Mouse (Mus musculus): Measurements from ENCODE around the gene Slc16a3. TPM values are rescaled to one million over a fixed set of nuclear protein-coding genes. Genes with fewer than 3 reads are reported as not detected.
A peak's percentile ranks its signal among the peaks of the same experiment; 100 is the strongest.

Slc16a3 gene
- polyA plus RNA-seq (2014; fragmentation: Nextera tagmentation; extraction: Ambion mirVana) = 2.9 and 4.6 TPM in 2 replicates

DNA sequence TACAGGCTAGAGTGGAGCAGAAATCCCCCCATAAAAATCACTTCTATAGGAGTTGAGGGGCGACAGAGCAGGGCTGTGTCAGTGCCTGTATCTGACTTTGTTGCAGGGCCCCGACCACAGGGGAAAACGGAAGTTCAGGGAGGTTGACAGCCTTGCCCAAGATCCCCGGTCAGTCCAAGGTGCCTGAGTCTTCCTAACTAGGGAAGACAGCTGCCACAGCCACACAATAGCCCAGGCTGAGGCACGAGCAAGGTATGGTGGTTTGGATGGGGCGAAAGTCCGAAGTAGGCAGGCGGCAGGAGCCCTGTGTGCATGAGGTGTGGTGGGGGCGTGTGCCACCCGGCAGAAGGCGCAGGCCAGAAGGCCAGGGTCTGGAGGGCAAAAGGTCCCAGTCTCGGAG, at the start of gene Slc16a3:
TSS of gene Slc16a3 (plus strand) at position 153 of the 400 bp plus-strand sequence.
- H3K4me3 ChIP-seq (ENCODE audit: low read depth, low read length) = peak within 1 kb of the TSS; percentile 29
- peak within 1 kb of the TSS; percentile 62 for H3K4me2 ChIP-seq (ENCODE audit: low read depth, low read length)
- H3K9me3 ChIP-seq (ENCODE audit: control insufficient read depth, low read length) = no peaks in the 10 kb centered on the region
- 38% methylated on average over 12 of the region's 12 CpGs for WGBS
- H3K4me1 ChIP-seq (ENCODE audit: control insufficient read depth, insufficient read depth, low read length) = peaks cover 12% of the 10 kb centered on the region; the same call in 1 of the 2 replicates
- no peaks in the 10 kb centered on the region for H3K36me3 ChIP-seq (ENCODE audit: control insufficient read depth, insufficient read depth, low read length)
- 0 out of 2 replicates have a peak within 1 kb of the TSS, but pooled peaks have one; percentile 11 for H3K9ac ChIP-seq (replicated peaks; ENCODE audit: low read depth, low read length)
- no peak within 1 kb of the TSS for H3K27ac ChIP-seq (ENCODE audit: low read depth, low read length)
- peaks cover 22% of the 10 kb centered on the region for H3K27me3 ChIP-seq (ENCODE audit: control insufficient read depth, insufficient read depth, low read length)
- no peak for ATAC-seq (ENCODE audit: low read depth)

DNA sequence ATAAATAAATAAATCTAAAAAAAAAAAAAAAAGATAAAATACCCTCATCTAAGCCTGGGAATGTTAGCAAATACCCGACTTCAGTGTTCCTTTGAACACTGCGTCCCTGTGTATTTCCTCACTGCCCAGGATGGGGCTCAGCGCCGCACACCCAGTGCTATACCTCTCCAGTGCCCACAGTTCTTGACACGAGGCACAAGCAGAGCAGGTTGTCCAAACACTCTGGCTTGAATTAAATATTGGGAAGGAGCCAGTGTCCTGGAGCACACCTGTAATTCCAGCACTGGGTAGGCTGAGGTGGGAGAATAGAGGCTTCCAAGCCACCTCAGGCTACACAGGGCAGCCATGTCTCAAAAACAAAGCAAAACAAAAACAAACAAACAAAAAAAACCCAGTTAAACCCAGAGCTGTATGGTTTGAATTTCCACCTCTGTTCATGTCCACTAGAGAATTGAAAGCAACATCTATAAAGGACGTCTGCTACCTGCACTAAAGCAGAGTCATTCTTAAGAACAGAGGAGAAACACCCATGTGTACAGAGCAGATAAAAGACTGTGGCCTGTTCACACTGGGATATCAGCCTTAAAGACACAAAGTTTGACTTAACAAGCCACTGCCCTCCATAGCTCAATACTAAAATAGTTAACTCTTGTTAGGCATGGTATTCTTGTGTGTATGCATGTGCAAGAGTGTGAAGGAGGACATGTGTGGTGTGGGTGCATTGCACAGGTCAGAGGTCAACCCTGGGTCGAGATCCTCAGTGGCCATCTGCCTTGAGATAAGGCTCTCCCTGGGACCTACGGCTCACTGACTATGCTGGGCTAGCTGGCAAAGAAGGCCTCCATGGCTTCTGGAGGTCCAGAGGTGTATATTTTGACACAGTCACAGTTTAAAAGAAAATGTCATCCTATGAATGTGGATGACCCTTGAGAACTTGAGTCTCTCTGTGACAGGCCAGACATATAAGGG, 47.7 kb upstream of the Slc16a3 start:
- no peak overlapping the region for H3K4me3 ChIP-seq (ENCODE audit: low read depth, low read length)
- no peaks in the 10 kb centered on the region for H3K27me3 ChIP-seq (ENCODE audit: control insufficient read depth, insufficient read depth, low read length)
- 0 out of 2 replicates have a peak, but pooled peaks cover 3% of the 10 kb centered on the region for H3K36me3 ChIP-seq (ENCODE audit: control insufficient read depth, insufficient read depth, low read length)
- 90% methylated on average over 8 of the region's 8 CpGs for WGBS
- H3K4me1 ChIP-seq (ENCODE audit: control insufficient read depth, insufficient read depth, low read length) = no peaks in the 10 kb centered on the region
- H3K27ac ChIP-seq (ENCODE audit: low read depth, low read length) = no peak overlapping the region
- no peak overlapping the region for H3K4me2 ChIP-seq (ENCODE audit: low read depth, low read length)
- no peak for ATAC-seq (ENCODE audit: low read depth)
- no peak overlapping the region for H3K9ac ChIP-seq (replicated peaks; ENCODE audit: low read depth, low read length)
- H3K9me3 ChIP-seq (ENCODE audit: control insufficient read depth, low read length) = no peaks in the 10 kb centered on the region

DNA sequence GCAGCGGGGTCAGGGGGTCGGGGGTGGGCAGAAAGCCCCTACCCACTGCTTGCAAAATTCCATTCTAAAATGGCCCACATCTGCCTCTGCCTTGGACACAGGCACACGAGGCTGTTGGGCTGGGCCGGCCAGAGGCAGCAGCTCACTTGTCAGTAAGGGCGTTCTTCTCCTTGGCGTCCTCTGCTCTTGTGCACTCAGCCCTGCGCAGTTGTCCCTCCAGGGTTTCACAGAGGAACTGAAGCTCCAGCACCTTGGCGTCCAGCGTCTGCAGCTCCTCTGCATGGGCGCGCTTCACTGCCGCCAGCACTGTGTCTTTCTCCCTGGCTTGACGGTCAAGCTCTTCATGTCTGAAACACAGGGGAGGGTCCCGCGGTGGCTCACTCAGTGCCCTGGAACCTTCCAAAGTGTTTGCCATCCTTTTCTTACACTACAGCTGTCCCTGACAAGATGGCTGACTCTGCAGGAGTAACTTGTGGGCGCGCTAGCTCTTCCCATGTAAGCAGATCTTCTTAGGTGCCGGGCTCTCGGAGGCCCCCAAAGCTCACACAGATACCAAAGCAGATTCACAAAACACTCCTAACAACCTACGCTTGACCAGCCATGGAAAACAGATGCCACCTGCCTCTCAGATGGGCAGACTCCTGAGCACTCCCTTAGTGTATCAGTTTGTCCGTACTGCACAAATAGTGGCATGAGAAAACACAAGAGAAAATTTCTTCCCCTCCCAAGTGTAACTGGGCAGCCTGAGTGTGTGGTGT, 46.4 kb upstream of the Slc16a3 start:
- Histone ChIP-seq H3K36me3 (ENCODE audit: control insufficient read depth, insufficient read depth, low read length) (0 out of 2 replicates have a peak, but pooled peaks cover 3% of the 10 kb centered on the region), H3K27ac (ENCODE audit: low read depth, low read length) (no peak overlapping the region), H3K27me3 (ENCODE audit: control insufficient read depth, insufficient read depth, low read length) (no peaks in the 10 kb centered on the region), H3K4me3 (ENCODE audit: low read depth, low read length) (no peak overlapping the region), H3K9ac (replicated peaks; ENCODE audit: low read depth, low read length) (no peak overlapping the region), H3K4me2 (ENCODE audit: low read depth, low read length) (no peak overlapping the region), H3K4me1 (ENCODE audit: control insufficient read depth, insufficient read depth, low read length) (no peaks in the 10 kb centered on the region), H3K9me3 (ENCODE audit: control insufficient read depth, low read length) (no peaks in the 10 kb centered on the region)
- WGBS = 82% methylated on average over 21 of the region's 21 CpGs
- ATAC-seq (ENCODE audit: low read depth) = no peak

DNA sequence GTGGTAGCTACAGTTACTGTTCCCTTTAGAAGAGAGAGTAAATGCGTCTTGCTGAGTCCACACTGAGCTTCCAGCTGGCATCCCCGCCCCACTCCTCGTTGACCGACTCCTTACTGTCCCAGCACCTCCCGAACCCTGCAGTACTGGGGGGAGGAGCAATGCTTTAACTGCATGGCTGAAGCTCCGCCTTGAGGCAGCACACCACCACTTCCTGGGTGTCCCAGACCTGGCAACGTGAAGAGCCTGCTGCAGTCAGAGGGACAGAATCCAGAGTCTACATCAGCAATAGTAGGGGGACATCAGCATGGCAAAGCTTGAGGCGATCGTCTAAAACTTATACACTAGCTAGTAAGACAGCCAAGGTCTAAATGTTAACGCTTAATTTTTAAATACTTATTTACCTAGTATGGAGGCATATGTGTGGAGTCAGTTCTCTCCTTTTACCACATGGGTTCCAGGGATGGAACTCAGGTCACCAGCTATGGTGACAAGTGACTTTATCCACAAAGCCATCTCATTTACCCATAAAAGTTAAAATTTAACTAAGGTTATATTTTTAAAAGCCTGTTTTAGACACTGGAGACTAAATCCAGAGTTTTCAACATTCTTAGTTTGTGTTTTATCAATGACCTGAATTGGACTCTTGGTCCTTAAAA, 45.7 kb upstream of the Slc16a3 start:
- no peaks in the 10 kb centered on the region for H3K4me1 ChIP-seq (ENCODE audit: control insufficient read depth, insufficient read depth, low read length)
- H3K9ac ChIP-seq (replicated peaks; ENCODE audit: low read depth, low read length) = no peak overlapping the region
- H3K9me3 ChIP-seq (ENCODE audit: control insufficient read depth, low read length) = no peaks in the 10 kb centered on the region
- no peak overlapping the region for H3K4me2 ChIP-seq (ENCODE audit: low read depth, low read length)
- no peak for ATAC-seq (ENCODE audit: low read depth)
- H3K27me3 ChIP-seq (ENCODE audit: control insufficient read depth, insufficient read depth, low read length) = no peaks in the 10 kb centered on the region
- H3K36me3 ChIP-seq (ENCODE audit: control insufficient read depth, insufficient read depth, low read length) = 0 out of 2 replicates have a peak, but pooled peaks cover under 1% of the 10 kb centered on the region
- H3K4me3 ChIP-seq (ENCODE audit: low read depth, low read length) = no peak overlapping the region
- WGBS = 49% methylated on average over 10 of the region's 10 CpGs
- no peak overlapping the region for H3K27ac ChIP-seq (ENCODE audit: low read depth, low read length)

DNA sequence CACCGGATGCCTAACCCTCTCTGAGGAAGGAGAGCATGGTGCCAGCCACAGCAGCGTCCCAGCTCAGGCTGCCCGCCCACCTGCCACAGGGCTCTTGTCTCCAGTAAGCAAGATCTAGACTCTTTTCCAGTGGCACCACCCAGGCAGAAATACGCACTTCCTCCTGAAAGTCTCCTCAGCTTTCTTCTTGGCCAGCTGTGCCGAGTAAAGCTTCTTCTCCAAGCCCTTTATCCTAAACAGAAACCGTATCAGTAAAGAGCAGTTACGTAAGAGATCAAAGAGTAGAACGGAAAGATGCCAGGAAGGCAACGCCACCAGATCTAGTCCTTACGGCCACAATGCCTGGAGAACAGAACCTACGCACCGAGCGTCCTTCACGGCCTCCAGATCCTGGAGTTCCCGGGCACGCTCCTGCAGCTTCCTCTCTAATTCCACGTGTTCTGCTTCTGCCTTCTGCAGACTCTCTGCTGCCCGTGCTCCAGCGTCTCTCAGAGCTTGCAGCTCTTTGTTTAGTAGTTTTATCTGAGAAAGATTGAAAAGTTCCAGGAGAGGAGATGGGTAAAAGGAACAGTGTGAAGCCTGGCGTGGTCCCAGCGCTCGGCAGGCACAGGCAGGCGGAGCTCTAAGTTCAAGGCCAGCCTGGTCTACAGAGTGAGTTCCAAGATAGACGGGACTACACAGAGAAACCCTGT, 45.0 kb upstream of the Slc16a3 start:
- no peak overlapping the region for H3K4me2 ChIP-seq (ENCODE audit: low read depth, low read length)
- H3K27ac ChIP-seq (ENCODE audit: low read depth, low read length) = no peak overlapping the region
- 82% methylated on average over 24 of the region's 24 CpGs for WGBS
- no peak overlapping the region; the same call in 1 of the 2 replicates for H3K9ac ChIP-seq (replicated peaks; ENCODE audit: low read depth, low read length)
- H3K4me1 ChIP-seq (ENCODE audit: control insufficient read depth, insufficient read depth, low read length) = no peaks in the 10 kb centered on the region
- no peaks in the 10 kb centered on the region for H3K36me3 ChIP-seq (ENCODE audit: control insufficient read depth, insufficient read depth, low read length)
- H3K4me3 ChIP-seq (ENCODE audit: low read depth, low read length) = no peak overlapping the region
- ATAC-seq (ENCODE audit: low read depth) = no peak
- no peaks in the 10 kb centered on the region for H3K9me3 ChIP-seq (ENCODE audit: control insufficient read depth, low read length)
- no peaks in the 10 kb centered on the region for H3K27me3 ChIP-seq (ENCODE audit: control insufficient read depth, insufficient read depth, low read length)

DNA sequence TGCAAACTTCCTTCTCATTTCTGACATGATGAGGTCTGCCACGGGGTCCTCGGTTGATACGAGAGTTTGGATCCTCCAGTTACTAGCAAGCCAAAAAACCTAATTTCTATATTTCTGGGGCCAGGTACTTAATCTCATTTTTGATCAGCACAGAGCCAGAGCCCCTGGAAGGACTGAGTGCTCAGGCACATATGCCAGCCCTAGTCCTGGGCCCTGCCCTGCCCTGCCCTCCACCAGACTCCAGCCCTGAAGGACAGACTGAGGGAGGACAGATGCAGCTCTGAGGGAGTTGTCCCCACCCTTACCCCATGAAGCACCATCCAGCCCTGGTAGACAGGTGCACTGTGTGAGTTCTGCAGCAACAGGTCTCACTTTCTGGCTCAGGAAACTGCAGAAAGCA, 43.7 kb upstream of the Slc16a3 start:
- Histone ChIP-seq H3K36me3 (ENCODE audit: control insufficient read depth, insufficient read depth, low read length) (no peaks in the 10 kb centered on the region), H3K27ac (ENCODE audit: low read depth, low read length) (no peak overlapping the region), H3K9ac (replicated peaks; ENCODE audit: low read depth, low read length) (no peak overlapping the region), H3K4me1 (ENCODE audit: control insufficient read depth, insufficient read depth, low read length) (no peaks in the 10 kb centered on the region), H3K27me3 (ENCODE audit: control insufficient read depth, insufficient read depth, low read length) (no peaks in the 10 kb centered on the region), H3K9me3 (ENCODE audit: control insufficient read depth, low read length) (no peaks in the 10 kb centered on the region), H3K4me3 (ENCODE audit: low read depth, low read length) (no peak overlapping the region), H3K4me2 (ENCODE audit: low read depth, low read length) (no peak overlapping the region)
- WGBS = 98% methylated on average over 3 of the region's 3 CpGs
- ATAC-seq (ENCODE audit: low read depth) = no peak

DNA sequence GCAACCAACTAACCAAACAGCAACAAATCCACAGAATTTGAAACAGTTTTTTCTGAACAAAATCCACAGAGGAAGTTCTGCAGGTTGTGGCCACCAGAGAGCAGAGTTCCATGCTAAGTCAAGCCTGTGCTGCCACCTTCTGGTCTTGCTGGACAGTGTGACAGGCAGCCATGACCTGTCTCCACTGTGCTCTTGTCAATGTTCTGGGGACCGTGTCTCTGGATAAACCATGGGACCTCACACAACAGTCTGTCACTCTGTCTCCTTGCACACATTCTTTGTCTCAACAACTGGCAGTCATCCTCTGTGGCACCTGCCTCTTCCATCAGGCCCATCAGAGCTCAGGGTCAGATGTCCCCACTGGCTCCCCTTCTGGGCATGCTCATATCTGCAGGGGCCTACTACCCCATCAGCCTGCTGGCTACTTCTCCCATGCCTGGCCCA, 42.8 kb upstream of the Slc16a3 start:
- no peak overlapping the region for H3K4me2 ChIP-seq (ENCODE audit: low read depth, low read length)
- H3K36me3 ChIP-seq (ENCODE audit: control insufficient read depth, insufficient read depth, low read length) = no peaks in the 10 kb centered on the region
- H3K9me3 ChIP-seq (ENCODE audit: control insufficient read depth, low read length) = no peaks in the 10 kb centered on the region
- H3K9ac ChIP-seq (replicated peaks; ENCODE audit: low read depth, low read length) = no peak overlapping the region
- 32% methylated on average over 1 of the region's 1 CpGs for WGBS
- H3K27me3 ChIP-seq (ENCODE audit: control insufficient read depth, insufficient read depth, low read length) = no peaks in the 10 kb centered on the region
- ATAC-seq (ENCODE audit: low read depth) = peak; percentile 58; the same call in 1 of the 2 replicates
- no peak overlapping the region for H3K27ac ChIP-seq (ENCODE audit: low read depth, low read length)
- H3K4me1 ChIP-seq (ENCODE audit: control insufficient read depth, insufficient read depth, low read length) = no peaks in the 10 kb centered on the region
- H3K4me3 ChIP-seq (ENCODE audit: low read depth, low read length) = no peak overlapping the region

DNA sequence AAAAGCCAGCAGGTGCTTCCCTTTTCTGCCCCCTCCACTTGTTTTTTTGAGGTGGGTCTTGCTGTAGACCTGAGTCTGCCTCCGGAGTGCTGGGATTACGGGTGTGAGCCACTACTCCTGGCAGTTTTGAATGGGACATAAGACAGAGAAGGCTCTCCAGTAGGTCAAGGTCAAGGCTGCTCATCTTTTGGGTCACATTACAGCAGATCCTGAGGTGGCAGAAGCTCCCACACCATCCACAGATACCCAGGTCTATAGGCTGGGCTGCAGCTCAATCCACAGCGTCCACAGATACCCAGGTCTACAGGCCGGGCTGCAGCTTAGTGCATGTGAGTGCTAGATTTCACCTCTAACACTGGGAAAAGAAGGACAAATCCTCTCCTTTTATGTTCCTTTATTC, 34.5 kb upstream of the Slc16a3 start:
- no peak for ATAC-seq (ENCODE audit: low read depth)
- WGBS = 93% methylated on average over 4 of the region's 4 CpGs

More for the DNA sequence above, 34.5 kb upstream of the Slc16a3 start:
- Histone ChIP-seq H3K9ac (replicated peaks; ENCODE audit: low read depth, low read length) (no peak overlapping the region), H3K4me2 (ENCODE audit: low read depth, low read length) (no peak overlapping the region), H3K27me3 (ENCODE audit: control insufficient read depth, insufficient read depth, low read length) (no peaks in the 10 kb centered on the region), H3K27ac (ENCODE audit: low read depth, low read length) (no peak overlapping the region), H3K9me3 (ENCODE audit: control insufficient read depth, low read length) (no peaks in the 10 kb centered on the region), H3K36me3 (ENCODE audit: control insufficient read depth, insufficient read depth, low read length) (peaks cover 8% of the 10 kb centered on the region; the same call in 1 of the 2 replicates), H3K4me3 (ENCODE audit: low read depth, low read length) (no peak overlapping the region), H3K4me1 (ENCODE audit: control insufficient read depth, insufficient read depth, low read length) (no peaks in the 10 kb centered on the region)

Data from neural tube, embryonic 14.5 days (tissue).